Mouse (Mus musculus): ENCODE results near the gene Ubr4. TPM values are rescaled to one million over a fixed set of nuclear protein-coding genes. Genes with fewer than 3 reads are reported as not detected.
A peak's percentile ranks its signal among the peaks of the same experiment; 100 is the strongest.
"Not testable (repeated sequence)": the region's sequence is repeated elsewhere in the genome, so short reads cannot be mapped to it uniquely, and the experiment has no call there.

Ubr4 gene
- polyA plus RNA-seq, 1 experiment from 2014 or later: 39.5 TPM

DNA sequence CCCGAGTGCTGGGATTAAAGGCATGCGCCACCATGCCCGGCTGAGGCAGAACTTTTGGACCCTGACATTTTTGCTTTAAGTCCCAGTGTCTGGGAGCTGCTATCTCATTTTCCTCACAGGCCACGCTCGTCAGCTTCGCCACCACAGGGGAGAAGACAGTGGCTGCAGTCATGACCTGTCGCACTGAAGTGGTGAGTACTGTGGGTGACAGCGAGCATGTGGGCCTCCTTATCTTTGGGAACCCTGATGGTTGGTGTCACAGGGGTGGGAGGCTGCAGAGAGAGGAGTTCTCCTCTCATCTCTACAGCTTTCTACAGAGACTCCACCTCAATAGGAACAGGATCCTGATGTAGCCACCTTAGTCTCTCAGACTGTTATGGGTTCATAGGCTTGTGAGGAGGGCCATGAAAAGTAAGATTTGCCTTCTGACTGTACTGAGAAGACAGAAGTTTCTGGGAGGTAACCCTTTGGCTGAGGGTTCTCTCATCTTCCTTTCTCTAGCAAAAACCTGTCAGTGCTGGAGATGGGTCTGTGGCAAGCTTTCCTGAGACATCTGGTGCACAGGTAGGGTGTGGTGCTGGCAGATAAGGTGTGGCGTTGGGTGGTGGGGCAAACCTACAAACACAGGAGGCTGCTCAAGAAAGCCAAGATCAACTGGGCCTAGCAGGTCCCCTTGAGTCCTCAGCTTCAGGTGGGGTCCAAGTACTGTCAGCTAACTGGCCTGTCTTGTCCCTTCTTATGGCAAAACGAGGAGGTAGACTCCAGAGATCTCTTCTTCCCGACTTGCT is 8.5 kb downstream of the Ubr4 start:
- Histone ChIP-seq H3K9ac (peak overlapping the region; percentile 44), H3K36me3 (replicated peaks) (peaks cover 99% of the 10 kb centered on the region)

DNA sequence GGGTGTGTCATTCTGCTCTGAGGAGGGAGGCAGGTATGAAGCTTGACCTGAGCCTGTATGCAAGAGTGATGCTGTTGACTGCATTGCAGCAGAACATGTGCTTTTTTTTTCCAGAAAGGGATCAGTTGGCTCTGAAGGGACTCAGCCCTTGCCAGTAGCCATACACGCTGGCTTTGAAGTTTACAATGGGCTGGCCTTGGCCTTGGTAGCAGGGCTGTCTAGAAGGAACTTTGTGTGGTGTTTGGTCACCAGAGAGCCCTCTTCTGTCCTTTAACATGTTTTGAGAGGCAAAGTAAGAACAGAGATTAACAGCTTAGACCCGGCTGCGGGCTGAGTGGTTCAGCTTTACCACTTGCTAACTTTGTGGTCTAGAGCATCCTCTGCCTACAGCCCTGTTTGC is 14.9 kb downstream of the Ubr4 start:
- H3K27ac ChIP-seq (replicated peaks): no peak overlapping the region
- no peaks in the 10 kb centered on the region for H3K9me3 ChIP-seq (replicated peaks)
- no peak overlapping the region for H3K4me3 ChIP-seq (replicated peaks)
- no peaks in the 10 kb centered on the region for H3K27me3 ChIP-seq
- WGBS (ENCODE audit: insufficient replicate concordance): 70% methylated on average over 3 of the region's 3 CpGs
- ATAC-seq (ENCODE audit: insufficient read depth): no peak
- H3K4me1 ChIP-seq (replicated peaks): peaks cover 7% of the 10 kb centered on the region
- peaks cover 97% of the 10 kb centered on the region for H3K36me3 ChIP-seq (replicated peaks)
- no peak overlapping the region for H3K4me2 ChIP-seq
- no peak overlapping the region for H3K9ac ChIP-seq

More for the DNA sequence above, 8.5 kb downstream of the Ubr4 start:
- H3K9me3 ChIP-seq (replicated peaks): no peaks in the 10 kb centered on the region
- no peaks in the 10 kb centered on the region for H3K27me3 ChIP-seq
- 39% methylated on average over 11 of the region's 11 CpGs for WGBS (ENCODE audit: insufficient replicate concordance)
- peak overlapping the region; percentile 94 for H3K27ac ChIP-seq (replicated peaks)
- H3K4me3 ChIP-seq (replicated peaks): peak overlapping the region; percentile 26
- H3K4me1 ChIP-seq (replicated peaks): peaks cover 49% of the 10 kb centered on the region
- peak overlapping the region; percentile 61 for H3K4me2 ChIP-seq
- peak; percentile 93 for ATAC-seq (ENCODE audit: insufficient read depth)

DNA sequence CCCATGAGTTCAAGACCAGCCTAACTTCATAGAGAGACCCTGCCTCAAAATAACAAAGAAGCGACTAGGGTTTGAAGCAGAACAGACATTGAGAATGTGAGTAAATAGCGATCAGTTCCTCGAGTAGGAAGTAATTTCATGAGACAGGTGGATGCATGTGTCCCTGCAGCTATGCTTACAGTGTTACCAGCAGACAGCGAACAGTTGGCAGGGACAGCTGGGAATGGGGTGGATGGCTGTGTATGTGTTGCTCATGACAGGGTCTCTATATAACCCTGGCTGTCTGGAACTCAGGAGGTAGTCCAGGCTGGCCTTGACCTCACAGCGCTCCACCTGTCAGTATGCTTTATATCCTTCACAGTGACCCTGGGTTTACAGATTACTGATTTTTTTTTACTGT is 15.6 kb downstream of the Ubr4 start:
- WGBS (ENCODE audit: insufficient replicate concordance): 85% methylated on average over 5 of the region's 5 CpGs
- H3K9ac ChIP-seq: no peak overlapping the region
- H3K9me3 ChIP-seq (replicated peaks): no peaks in the 10 kb centered on the region
- H3K4me2 ChIP-seq: no peak overlapping the region
- H3K27me3 ChIP-seq: no peaks in the 10 kb centered on the region
- peaks cover under 1% of the 10 kb centered on the region; the same call in 1 of the 2 replicates for H3K4me1 ChIP-seq (replicated peaks)
- H3K4me3 ChIP-seq (replicated peaks): no peak overlapping the region
- no peak overlapping the region for H3K27ac ChIP-seq (replicated peaks)
- no peak for ATAC-seq (ENCODE audit: insufficient read depth)
- peaks cover 97% of the 10 kb centered on the region for H3K36me3 ChIP-seq (replicated peaks)

DNA sequence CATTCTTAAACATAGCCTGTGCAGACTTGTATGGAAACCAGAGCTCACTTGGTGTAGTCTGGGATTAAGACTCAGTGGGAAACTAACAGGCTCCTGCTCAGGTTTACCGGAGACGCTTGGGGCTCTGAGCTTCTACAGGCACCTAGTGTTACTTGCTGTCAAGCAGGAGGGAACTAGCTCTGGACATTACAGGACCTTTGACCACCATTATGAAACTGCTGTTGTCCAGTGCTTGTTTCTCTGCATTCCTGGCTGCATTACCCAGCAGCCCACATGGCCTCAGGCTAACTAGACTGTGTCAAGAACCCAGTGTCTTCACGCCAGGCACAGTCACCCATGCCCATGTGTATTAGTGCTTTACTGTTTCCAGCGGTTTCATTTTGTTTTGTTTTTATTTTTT is 20.7 kb downstream of the Ubr4 start:
- ATAC-seq (ENCODE audit: insufficient read depth): peak; percentile 51
- 80% methylated on average over 4 of the region's 4 CpGs for WGBS (ENCODE audit: insufficient replicate concordance)
- Histone ChIP-seq H3K27me3 (no peaks in the 10 kb centered on the region), H3K4me1 (replicated peaks) (no peaks in the 10 kb centered on the region; the same call in 1 of the 2 replicates), H3K9ac (no peak overlapping the region), H3K36me3 (replicated peaks) (peaks cover 97% of the 10 kb centered on the region), H3K9me3 (replicated peaks) (no peaks in the 10 kb centered on the region), H3K4me2 (no peak overlapping the region), H3K27ac (replicated peaks) (peak overlapping the region; percentile 34; the same call in 1 of the 2 replicates), H3K4me3 (replicated peaks) (no peak overlapping the region)

DNA sequence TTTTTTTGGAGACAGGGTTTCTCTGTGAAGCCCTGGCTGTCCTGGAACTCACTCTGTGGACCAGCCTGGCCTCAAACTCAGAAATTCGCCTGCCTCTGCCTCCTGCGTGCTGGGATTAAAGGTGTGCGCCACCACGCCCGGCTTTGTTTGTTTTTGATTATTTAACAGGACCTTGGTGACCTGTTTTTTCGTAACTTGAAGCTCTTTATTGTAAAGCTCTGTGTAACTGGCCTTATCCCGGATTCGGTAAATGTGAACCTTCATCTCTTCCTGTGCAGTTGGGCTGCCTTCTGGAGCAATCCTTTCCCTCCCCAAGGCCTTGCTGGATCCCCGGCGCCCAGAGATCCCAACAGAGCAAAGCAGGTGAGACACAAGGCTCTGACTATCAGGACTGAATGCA is 21.1 kb downstream of the Ubr4 start:
- Histone ChIP-seq H3K27ac (replicated peaks) (peak overlapping the region; percentile 34; the same call in 1 of the 2 replicates), H3K9ac (no peak overlapping the region), H3K4me1 (replicated peaks) (peaks cover under 1% of the 10 kb centered on the region; the same call in 1 of the 2 replicates), H3K27me3 (no peaks in the 10 kb centered on the region), H3K4me2 (no peak overlapping the region), H3K36me3 (replicated peaks) (peaks cover 97% of the 10 kb centered on the region), H3K4me3 (replicated peaks) (no peak overlapping the region), H3K9me3 (replicated peaks) (no peaks in the 10 kb centered on the region)
- no peak for ATAC-seq (ENCODE audit: insufficient read depth)
- 76% methylated on average over 10 of the region's 10 CpGs for WGBS (ENCODE audit: insufficient replicate concordance)

DNA sequence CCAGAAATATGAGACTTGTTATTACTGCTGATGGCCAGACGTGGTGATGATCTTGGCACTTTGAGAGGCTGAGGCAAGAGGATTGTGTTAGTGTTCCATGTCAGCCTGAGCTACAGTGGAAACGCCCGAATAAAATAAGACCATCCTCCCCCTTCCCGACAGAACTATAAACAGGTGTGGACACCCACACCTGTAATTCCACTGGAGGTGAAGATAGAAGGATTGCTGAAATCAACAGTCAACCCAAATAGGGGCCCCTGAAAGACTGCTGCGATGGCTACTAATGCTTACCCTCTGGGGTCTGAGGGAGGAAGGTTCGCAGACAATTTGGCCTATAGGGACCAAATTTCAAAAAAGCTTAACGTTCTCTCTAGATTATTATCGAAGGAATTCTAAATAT is 27.3 kb downstream of the Ubr4 start:
- Histone ChIP-seq H3K4me3 (replicated peaks) (peak overlapping the region; percentile 89), H3K27me3 (no peaks in the 10 kb centered on the region), H3K27ac (replicated peaks) (peak overlapping the region; percentile 96), H3K36me3 (replicated peaks) (peaks cover 44% of the 10 kb centered on the region), H3K9ac (peak overlapping the region; percentile 71), H3K9me3 (replicated peaks) (no peaks in the 10 kb centered on the region), H3K4me1 (replicated peaks) (peaks cover 40% of the 10 kb centered on the region), H3K4me2 (peak overlapping the region; percentile 80)
- 6% methylated on average over 8 of the region's 8 CpGs for WGBS (ENCODE audit: insufficient replicate concordance)
- no peak for ATAC-seq (ENCODE audit: insufficient read depth)

DNA sequence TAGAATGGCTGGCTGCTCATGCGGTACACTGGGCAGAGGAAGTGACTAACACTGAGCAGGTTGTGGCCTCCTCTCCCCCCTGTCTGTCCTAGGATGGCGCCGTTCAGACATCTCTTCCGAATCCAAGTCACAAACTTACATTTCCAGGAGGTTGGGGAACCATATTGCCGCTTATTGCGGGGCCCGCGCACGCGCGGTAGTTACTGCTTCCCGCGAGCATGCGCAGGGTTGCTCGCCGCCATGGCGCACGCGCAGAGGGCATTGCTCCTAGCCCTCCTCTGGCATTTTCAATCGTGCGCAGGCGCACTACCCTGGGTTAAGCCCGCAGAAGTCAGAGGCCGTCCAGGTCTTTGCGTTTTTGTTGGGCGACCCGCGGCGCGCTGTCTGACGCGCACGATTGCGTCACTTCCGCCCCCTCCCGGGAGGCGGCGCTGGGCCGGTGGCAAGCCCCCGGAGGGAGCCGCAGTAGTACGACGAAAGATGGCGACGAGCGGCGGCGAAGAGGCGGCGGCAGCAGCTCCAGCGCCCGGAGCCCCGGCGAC is 27.9 kb downstream of the Ubr4 start:
- H3K27me3 ChIP-seq: no peaks in the 10 kb centered on the region

DNA sequence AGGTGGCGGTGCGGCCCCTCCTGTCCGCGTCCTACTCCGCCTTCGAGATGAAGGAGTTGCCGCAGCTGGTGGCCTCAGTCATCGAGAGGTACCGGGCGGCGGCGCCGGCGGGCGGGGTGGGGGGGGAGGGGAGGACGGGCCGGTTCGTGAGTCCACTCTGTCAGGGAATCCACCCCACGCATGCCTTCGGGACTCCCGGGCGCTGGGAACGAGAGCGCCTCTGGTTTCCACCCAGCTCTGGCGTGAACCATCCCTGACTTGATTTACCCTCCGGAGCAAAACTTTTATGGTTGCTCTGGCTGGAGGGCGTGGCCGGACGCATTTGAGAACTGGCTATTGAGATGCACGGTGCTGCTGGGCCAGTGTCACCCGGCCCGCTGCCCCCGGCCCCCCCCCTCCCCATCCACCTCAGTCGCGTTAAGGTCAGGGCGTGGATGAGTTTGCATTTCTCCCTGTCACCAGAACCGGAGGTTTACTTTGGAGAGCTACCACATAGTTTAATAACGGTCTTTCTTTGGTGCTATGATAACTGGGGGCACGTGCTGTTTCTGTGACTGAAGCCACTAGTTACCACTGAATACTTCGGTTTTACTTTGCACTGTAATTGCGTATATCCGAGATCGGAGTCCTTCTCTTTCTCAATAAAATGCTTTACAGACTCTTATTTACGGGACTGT is 28.5 kb downstream of the Ubr4 start:
- Histone ChIP-seq H3K4me2 (peak overlapping the region; percentile 79), H3K36me3 (replicated peaks) (peaks cover 36% of the 10 kb centered on the region), H3K27me3 (no peaks in the 10 kb centered on the region), H3K4me3 (replicated peaks) (peak overlapping the region; percentile 89), H3K4me1 (replicated peaks) (peaks cover 48% of the 10 kb centered on the region), H3K9ac (peak overlapping the region; percentile 86), H3K9me3 (replicated peaks) (no peaks in the 10 kb centered on the region), H3K27ac (replicated peaks) (peak overlapping the region; percentile 96)
- ATAC-seq (ENCODE audit: insufficient read depth): peak; percentile 59
- WGBS (ENCODE audit: insufficient replicate concordance): under 1% methylated on average over 40 of the region's 44 CpGs

More for the DNA sequence above, 27.9 kb downstream of the Ubr4 start:
- Histone ChIP-seq H3K9ac (peak overlapping the region; percentile 86), H3K4me2 (peak overlapping the region; percentile 80), H3K36me3 (replicated peaks) (peaks cover 39% of the 10 kb centered on the region), H3K4me1 (replicated peaks) (peaks cover 43% of the 10 kb centered on the region), H3K4me3 (replicated peaks) (peak overlapping the region; percentile 89), H3K27ac (replicated peaks) (peak overlapping the region; percentile 96), H3K9me3 (replicated peaks) (no peaks in the 10 kb centered on the region)
- peak; percentile 91 for ATAC-seq (ENCODE audit: insufficient read depth)
- under 1% methylated on average over 54 of the region's 54 CpGs for WGBS (ENCODE audit: insufficient replicate concordance)

DNA sequence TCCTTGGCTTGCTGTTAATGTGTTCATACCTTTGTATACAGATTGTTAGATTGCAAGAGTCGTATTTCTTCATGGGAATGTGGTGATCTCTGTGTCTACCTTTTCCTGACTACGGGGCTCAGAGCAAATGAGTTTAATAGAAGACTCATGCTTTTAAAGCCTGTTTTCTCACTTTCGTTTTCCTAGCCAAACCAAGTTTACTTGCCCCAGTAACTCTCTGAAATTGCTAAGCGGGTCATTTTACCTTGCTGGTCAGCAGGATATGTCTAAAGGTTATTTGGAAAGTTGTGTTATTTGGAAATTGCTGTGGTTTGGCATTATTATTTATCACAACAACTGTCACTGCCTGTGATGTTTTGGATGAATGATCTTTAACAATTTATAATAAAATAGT is 29.0 kb downstream of the Ubr4 start:
- Histone ChIP-seq H3K4me1 (replicated peaks) (peaks cover 52% of the 10 kb centered on the region), H3K9ac (peak overlapping the region; percentile 86), H3K9me3 (replicated peaks) (no peaks in the 10 kb centered on the region), H3K36me3 (replicated peaks) (peaks cover 31% of the 10 kb centered on the region), H3K4me3 (replicated peaks) (peak overlapping the region; percentile 89), H3K27ac (replicated peaks) (peak overlapping the region; percentile 96), H3K4me2 (peak overlapping the region; percentile 79), H3K27me3 (no peaks in the 10 kb centered on the region)
- ATAC-seq (ENCODE audit: insufficient read depth): no peak
- 18% methylated on average over 4 of the region's 4 CpGs for WGBS (ENCODE audit: insufficient replicate concordance)

DNA sequence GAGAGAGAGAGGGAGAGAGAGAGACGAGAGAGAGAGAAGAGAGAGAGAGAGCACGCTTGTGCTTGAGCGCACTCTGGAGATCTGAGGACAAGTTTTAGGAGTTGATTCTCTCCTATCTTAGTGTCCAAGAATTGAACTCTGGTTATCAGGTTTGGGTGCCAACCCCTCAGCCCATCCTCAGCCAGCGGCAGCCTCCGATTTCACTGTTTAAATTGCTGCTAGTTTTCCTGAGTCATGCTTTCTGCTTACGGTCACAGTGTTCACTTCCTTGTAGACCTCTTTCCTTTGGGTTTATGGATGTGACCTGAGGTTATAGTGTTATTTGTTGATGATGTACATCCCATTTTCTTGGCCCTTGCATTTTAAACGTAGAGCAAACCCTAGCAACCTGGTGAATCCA is 29.8 kb downstream of the Ubr4 start:
- peak; percentile 8; the same call in 1 of the 2 replicates for ATAC-seq (ENCODE audit: insufficient read depth)
- 17% methylated on average over 7 of the region's 7 CpGs for WGBS (ENCODE audit: insufficient replicate concordance)
- H3K27me3 ChIP-seq: no peaks in the 10 kb centered on the region
- peak overlapping the region; percentile 89 for H3K4me3 ChIP-seq (replicated peaks)
- H3K27ac ChIP-seq (replicated peaks): peak overlapping the region; percentile 79
- peaks cover 58% of the 10 kb centered on the region for H3K4me1 ChIP-seq (replicated peaks)
- H3K9me3 ChIP-seq (replicated peaks): no peaks in the 10 kb centered on the region
- H3K36me3 ChIP-seq (replicated peaks): peaks cover 23% of the 10 kb centered on the region
- H3K9ac ChIP-seq: peak overlapping the region; percentile 62
- H3K4me2 ChIP-seq: peak overlapping the region; percentile 79

DNA sequence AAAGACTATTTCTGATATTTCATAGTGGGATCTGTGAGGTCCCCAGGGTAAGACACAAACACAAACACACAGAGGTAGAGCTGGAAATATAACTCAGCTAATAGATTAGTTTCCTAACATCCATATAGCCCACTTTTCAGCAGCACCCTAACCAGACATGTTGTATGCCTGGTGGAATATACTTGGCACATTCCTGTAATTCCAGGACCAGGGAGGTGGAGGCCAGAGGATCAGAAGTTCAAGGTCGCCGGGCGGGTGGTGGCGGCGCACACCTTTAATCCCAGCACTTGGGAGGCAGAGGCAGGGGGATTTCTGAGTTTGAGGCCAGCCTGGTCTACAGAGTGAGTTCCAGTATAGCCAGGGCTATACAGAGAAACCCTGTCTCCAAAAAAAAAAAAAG is 33.4 kb downstream of the Ubr4 start:
- H3K27ac ChIP-seq (replicated peaks): peak overlapping the region; percentile 54; the same call in 1 of the 2 replicates
- H3K9ac ChIP-seq; H3K4me2 ChIP-seq; H3K27me3 ChIP-seq; ATAC-seq (ENCODE audit: insufficient read depth); H3K9me3 ChIP-seq (replicated peaks); H3K4me3 ChIP-seq (replicated peaks): not testable (repeated sequence)
- peaks cover 34% of the 10 kb centered on the region for H3K36me3 ChIP-seq (replicated peaks)
- H3K4me1 ChIP-seq (replicated peaks): peaks cover 62% of the 10 kb centered on the region
- WGBS (ENCODE audit: insufficient replicate concordance): 87% methylated on average over 5 of the region's 5 CpGs

Measured in liver, embryonic 15.5 days (tissue).